8 mouse cellular contexts compared by ENCODE assay signal in the genomic region with DNA sequence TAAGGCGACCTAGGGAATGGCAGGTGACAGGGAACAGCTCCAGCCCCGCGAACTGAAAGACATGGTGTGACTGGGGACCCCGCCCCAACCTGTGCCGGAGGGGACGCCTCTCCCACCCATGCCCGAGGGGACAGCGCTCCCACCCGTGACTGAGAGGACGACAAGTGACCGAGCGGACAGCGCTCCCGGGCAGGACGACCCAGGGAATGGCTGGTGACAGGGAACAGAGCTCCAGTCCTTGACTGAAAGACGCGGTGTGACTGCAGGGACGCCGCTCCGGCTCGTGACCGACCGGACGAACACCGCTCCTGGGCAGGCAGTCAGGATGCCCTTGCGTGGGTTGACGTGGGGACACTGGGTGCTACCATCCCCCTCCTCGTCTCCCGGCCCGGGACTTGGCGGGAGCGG. TPM values are rescaled to one million over a fixed set of nuclear protein-coding genes. Genes with fewer than 3 reads are reported as not detected.
DNase-seq lines count a peak whose midpoint lies in the region; ATAC-seq and TF ChIP-seq lines count a peak whose summit lies in the region.

No protein-coding gene starts in this region.

- peaks cover 12% of the 10 kb centered on the region for H3K4me1 ChIP-seq in thymus, adult 2 months (replicated peaks; ENCODE audit: control insufficient read depth, insufficient read depth, low read length)
- peaks cover 22% of the 10 kb centered on the region for H3K4me1 ChIP-seq in forebrain, embryonic 10.5 days
- H3K4me1 ChIP-seq in heart, embryonic 14.5 days (ENCODE audit: control insufficient read depth in 2 of 2, insufficient read depth in 2 of 2, low read length in 2 of 2) = peaks cover 9 to 13% of the 10 kb centered on the region in 2 experiments
- peaks cover 16% of the 10 kb centered on the region for H3K4me1 ChIP-seq in kidney, embryonic 16.5 days (ENCODE audit: insufficient read depth, low read length)
- peaks cover 31% of the 10 kb centered on the region for H3K4me1 ChIP-seq in liver, embryonic 12.5 days
- peaks cover 3% of the 10 kb centered on the region; the same call in 1 of the 2 replicates for H3K4me1 ChIP-seq in midbrain, postnatal 0 days (ENCODE audit: insufficient read depth, low read length)

- peak overlapping the region; percentile 91 for H3K9ac ChIP-seq in heart, embryonic 14.5 days (ENCODE audit: low read length)
- peak overlapping the region; percentile 81 for H3K9ac ChIP-seq in kidney, embryonic 16.5 days (replicated peaks; ENCODE audit: low read length)
- H3K9ac ChIP-seq in liver, embryonic 12.5 days = peak overlapping the region; percentile 88
- peak overlapping the region; percentile 87 for H3K9ac ChIP-seq in midbrain, postnatal 0 days (replicated peaks; ENCODE audit: low read length, poor library complexity, severe bottlenecking)

- no peaks in the 10 kb centered on the region for H3K9me3 ChIP-seq in forebrain, embryonic 10.5 days
- no peaks in the 10 kb centered on the region for H3K9me3 ChIP-seq in heart, embryonic 14.5 days (ENCODE audit: control insufficient read depth, low read length)
- H3K9me3 ChIP-seq in kidney, embryonic 16.5 days (ENCODE audit: low read length) = 0 out of 2 replicates have a peak, but pooled peaks cover under 1% of the 10 kb centered on the region
- H3K9me3 ChIP-seq in liver, embryonic 12.5 days (replicated peaks) = no peaks in the 10 kb centered on the region
- no peaks in the 10 kb centered on the region for H3K9me3 ChIP-seq in midbrain, postnatal 0 days (ENCODE audit: low read length)

- DNase-seq in thymus, adult 2 months = no peak
- no peak for DNase-seq in thymus, postnatal 0 days (ENCODE audit: low spot score)
- peak; percentile 37 for DNase-seq in forebrain, embryonic 10.5 days (ENCODE audit: extremely low spot score, low spot score)
- DNase-seq in midbrain, postnatal 0 days (ENCODE audit: low spot score) = peak; percentile 22
- peak; percentile 18 for DNase-seq in urinary bladder, postnatal 14 days (ENCODE audit: low spot score)

- TF ChIP-seq CTCF in thymus, adult 2 months (IDR thresholded peaks at IDR 0.05; ENCODE audit: borderline replicate concordance, control insufficient read depth, extremely low read depth, insufficient read depth, low read length, poor library complexity) = no peak
- TF ChIP-seq CTCF in midbrain, postnatal 0 days (IDR thresholded peaks at IDR 0.05) = 0 out of 2 replicates have a peak, but pooled peaks have one; percentile 0

- peak overlapping the region; percentile 97 for H3K4me2 ChIP-seq in heart, embryonic 14.5 days (ENCODE audit: low read length)
- peak overlapping the region; percentile 99 for H3K4me2 ChIP-seq in kidney, embryonic 16.5 days (replicated peaks; ENCODE audit: low read depth, low read length)
- peak overlapping the region; percentile 85 for H3K4me2 ChIP-seq in liver, embryonic 12.5 days
- H3K4me2 ChIP-seq in midbrain, postnatal 0 days (ENCODE audit: low read depth, low read length, poor library complexity, severe bottlenecking) = peak overlapping the region; percentile 91

- no peaks in the 10 kb centered on the region for H3K36me3 ChIP-seq in thymus, adult 2 months (ENCODE audit: control insufficient read depth, insufficient read depth, low read length)
- H3K36me3 ChIP-seq in forebrain, embryonic 10.5 days (replicated peaks) = no peaks in the 10 kb centered on the region
- peaks cover 3% of the 10 kb centered on the region; the same call in 1 of the 2 replicates for H3K36me3 ChIP-seq in heart, embryonic 14.5 days (ENCODE audit: control insufficient read depth, insufficient read depth, low read length)
- 0 out of 2 replicates have a peak, but pooled peaks cover 3% of the 10 kb centered on the region for H3K36me3 ChIP-seq in kidney, embryonic 16.5 days (ENCODE audit: insufficient read depth, low read length)
- H3K36me3 ChIP-seq in liver, embryonic 12.5 days = peaks cover 7% of the 10 kb centered on the region; the same call in 1 of the 2 replicates
- no peaks in the 10 kb centered on the region for H3K36me3 ChIP-seq in midbrain, postnatal 0 days (ENCODE audit: insufficient read depth, low read length)

- peak overlapping the region; percentile 74 for H3K4me3 ChIP-seq in thymus, adult 2 months (ENCODE audit: control insufficient read depth, insufficient read depth, low read length)
- H3K4me3 ChIP-seq in forebrain, embryonic 10.5 days = peak overlapping the region; percentile 86
- peak overlapping the region; percentile 86 to 87 for H3K4me3 ChIP-seq in heart, embryonic 14.5 days (ENCODE audit: control insufficient read depth in 1 of 2, insufficient read depth in 1 of 2, low read depth in 1 of 2, low read length in 2 of 2)
- H3K4me3 ChIP-seq in kidney, embryonic 16.5 days (ENCODE audit: low read length) = peak overlapping the region; percentile 78
- peak overlapping the region; percentile 91 for H3K4me3 ChIP-seq in liver, embryonic 12.5 days
- H3K4me3 ChIP-seq in midbrain, postnatal 0 days (ENCODE audit: low read depth, low read length) = peak overlapping the region; percentile 87

- TF ChIP-seq POLR2A in thymus, adult 2 months (IDR thresholded peaks at IDR 0.05; ENCODE audit: control insufficient read depth, extremely low read depth, insufficient read depth, low read length, poor library complexity) = no peak

- no peak overlapping the region for H3K27ac ChIP-seq in thymus, adult 2 months (ENCODE audit: control insufficient read depth, insufficient read depth, low read length)
- peak overlapping the region; percentile 92 for H3K27ac ChIP-seq in forebrain, embryonic 10.5 days
- H3K27ac ChIP-seq in heart, embryonic 14.5 days (replicated peaks in 1 of 2; ENCODE audit: control insufficient read depth in 1 of 2, insufficient read depth in 1 of 2, low read depth in 2 of 2, low read length in 2 of 2) = peak overlapping the region; percentile 87 to 97
- peak overlapping the region; percentile 84 for H3K27ac ChIP-seq in kidney, embryonic 16.5 days (ENCODE audit: low read length)
- H3K27ac ChIP-seq in liver, embryonic 12.5 days = peak overlapping the region; percentile 89
- peak overlapping the region; percentile 98 for H3K27ac ChIP-seq in midbrain, postnatal 0 days (ENCODE audit: low read depth, low read length)

- 1% methylated on average over 32 of the region's 32 CpGs for WGBS in thymus, adult 2 months
- under 1% methylated on average over 32 of the region's 32 CpGs for WGBS in forebrain, embryonic 10.5 days
- 0% methylated on average over 32 of the region's 32 CpGs for WGBS in heart, embryonic 14.5 days
- under 1% methylated on average over 32 of the region's 32 CpGs for WGBS in kidney, embryonic 16.5 days
- under 1% methylated on average over 32 of the region's 32 CpGs for WGBS in liver, embryonic 12.5 days (ENCODE audit: insufficient replicate concordance)
- WGBS in midbrain, postnatal 0 days = under 1% methylated on average over 32 of the region's 32 CpGs

- peak; percentile 2 for ATAC-seq in heart, embryonic 14.5 days (ENCODE audit: insufficient number of reproducible peaks, insufficient read depth, low FRiP score, low read depth)
- no peak; the same call in none of the 2 replicates for ATAC-seq in kidney, embryonic 16.5 days (ENCODE audit: low FRiP score, low TSS enrichment)
- ATAC-seq in liver, embryonic 12.5 days = peak; percentile 40
- peak; percentile 41 for ATAC-seq in midbrain, postnatal 0 days (ENCODE audit: low FRiP score)

- no peaks in the 10 kb centered on the region for H3K27me3 ChIP-seq in thymus, adult 2 months (ENCODE audit: control insufficient read depth, insufficient read depth, low read length)
- H3K27me3 ChIP-seq in forebrain, embryonic 10.5 days (ENCODE audit: poor library complexity, severe bottlenecking) = peaks cover 35% of the 10 kb centered on the region
- H3K27me3 ChIP-seq in heart, embryonic 14.5 days (ENCODE audit: control insufficient read depth, insufficient read depth, low read length) = no peaks in the 10 kb centered on the region
- no peaks in the 10 kb centered on the region for H3K27me3 ChIP-seq in kidney, embryonic 16.5 days (ENCODE audit: insufficient read depth, low read length)
- H3K27me3 ChIP-seq in liver, embryonic 12.5 days (replicated peaks) = no peaks in the 10 kb centered on the region
- no peaks in the 10 kb centered on the region for H3K27me3 ChIP-seq in midbrain, postnatal 0 days (ENCODE audit: insufficient read depth, low read length)

RNA-seq across cellular contexts. Expression of gene Mpc1, which starts 1.6 kb away (rescaled TPM):
- 96.5 and 127 TPM in 2 replicates for polyA plus RNA-seq in thymus, adult 2 months (2012; rRNA removed)
- polyA plus RNA-seq in thymus, postnatal 0 days (2015; fragmentation: Nextera tagmentation; extraction: Ambion mirVana) = 280 and 284 TPM in 2 replicates
- 61.7 and 71.1 TPM in 2 replicates for polyA plus RNA-seq in forebrain, embryonic 10.5 days (2016; fragmentation: Nextera tagmentation; extraction: Ambion mirVana)
- 279 and 284 TPM in 2 replicates for polyA plus RNA-seq in heart, embryonic 14.5 days (2014; fragmentation: Nextera tagmentation; extraction: Ambion mirVana)
- polyA plus RNA-seq in kidney, embryonic 16.5 days (2015; fragmentation: Nextera tagmentation; extraction: Ambion mirVana) = 178 and 202 TPM in 2 replicates
- 102 and 104 TPM in 2 replicates for polyA plus RNA-seq in liver, embryonic 12.5 days (2016; fragmentation: Nextera tagmentation; extraction: Ambion mirVana)
- total RNA-seq in midbrain, postnatal 0 days (2014; rRNA removed) = 306 and 314 TPM in 2 replicates
- polyA plus RNA-seq in midbrain, postnatal 0 days (2015; fragmentation: Nextera tagmentation; extraction: Ambion mirVana) = 494 and 535 TPM in 2 replicates

RNA-seq across cellular contexts. Expression of gene Sft2d1, which starts 26.6 kb away (rescaled TPM):
- 107 and 117 TPM in 2 replicates for polyA plus RNA-seq in thymus, adult 2 months (2012; rRNA removed)
- polyA plus RNA-seq in thymus, postnatal 0 days (2015; fragmentation: Nextera tagmentation; extraction: Ambion mirVana) = 130 and 131 TPM in 2 replicates
- 58.6 and 62.9 TPM in 2 replicates for polyA plus RNA-seq in forebrain, embryonic 10.5 days (2016; fragmentation: Nextera tagmentation; extraction: Ambion mirVana)
- polyA plus RNA-seq in heart, embryonic 14.5 days (2014; fragmentation: Nextera tagmentation; extraction: Ambion mirVana) = 43.6 and 64.6 TPM in 2 replicates
- polyA plus RNA-seq in kidney, embryonic 16.5 days (2015; fragmentation: Nextera tagmentation; extraction: Ambion mirVana) = 76.4 and 93.9 TPM in 2 replicates
- polyA plus RNA-seq in liver, embryonic 12.5 days (2016; fragmentation: Nextera tagmentation; extraction: Ambion mirVana) = 64.0 and 64.8 TPM in 2 replicates
- 113 and 130 TPM in 2 replicates for total RNA-seq in midbrain, postnatal 0 days (2014; rRNA removed)
- polyA plus RNA-seq in midbrain, postnatal 0 days (2015; fragmentation: Nextera tagmentation; extraction: Ambion mirVana) = 221 and 235 TPM in 2 replicates

RNA-seq across cellular contexts. Expression of gene Ccr6, which starts 48.4 kb away (rescaled TPM):
- 12.1 and 13.6 TPM in 2 replicates for polyA plus RNA-seq in thymus, adult 2 months (2012; rRNA removed)
- polyA plus RNA-seq in thymus, postnatal 0 days (2015; fragmentation: Nextera tagmentation; extraction: Ambion mirVana) = 1.7 and 2.0 TPM in 2 replicates
- not detected in 2 replicates for polyA plus RNA-seq in forebrain, embryonic 10.5 days (2016; fragmentation: Nextera tagmentation; extraction: Ambion mirVana)
- polyA plus RNA-seq in heart, embryonic 14.5 days (2014; fragmentation: Nextera tagmentation; extraction: Ambion mirVana) = not detected in 2 replicates
- not detected in 2 replicates for polyA plus RNA-seq in kidney, embryonic 16.5 days (2015; fragmentation: Nextera tagmentation; extraction: Ambion mirVana)
- polyA plus RNA-seq in liver, embryonic 12.5 days (2016; fragmentation: Nextera tagmentation; extraction: Ambion mirVana) = 0.22 TPM in 1 of 2 replicates, not detected in the other
- total RNA-seq in midbrain, postnatal 0 days (2014; rRNA removed) = not detected in 2 replicates
- polyA plus RNA-seq in midbrain, postnatal 0 days (2015; fragmentation: Nextera tagmentation; extraction: Ambion mirVana) = not detected in 2 replicates

RNA-seq across cellular contexts. Expression of gene Prr18, which starts 53.0 kb away (rescaled TPM):
- 0.74 and 1.3 TPM in 2 replicates for polyA plus RNA-seq in thymus, adult 2 months (2012; rRNA removed)
- polyA plus RNA-seq in thymus, postnatal 0 days (2015; fragmentation: Nextera tagmentation; extraction: Ambion mirVana) = 0.07 and 0.18 TPM in 2 replicates
- 0.19 and 0.30 TPM in 2 replicates for polyA plus RNA-seq in forebrain, embryonic 10.5 days (2016; fragmentation: Nextera tagmentation; extraction: Ambion mirVana)
- 0.08 TPM in 1 of 2 replicates, not detected in the other for polyA plus RNA-seq in heart, embryonic 14.5 days (2014; fragmentation: Nextera tagmentation; extraction: Ambion mirVana)
- polyA plus RNA-seq in kidney, embryonic 16.5 days (2015; fragmentation: Nextera tagmentation; extraction: Ambion mirVana) = 0.19 and 0.33 TPM in 2 replicates
- polyA plus RNA-seq in liver, embryonic 12.5 days (2016; fragmentation: Nextera tagmentation; extraction: Ambion mirVana) = 0.04 and 0.12 TPM in 2 replicates
- 29.8 and 31.5 TPM in 2 replicates for total RNA-seq in midbrain, postnatal 0 days (2014; rRNA removed)
- 15.7 and 15.9 TPM in 2 replicates for polyA plus RNA-seq in midbrain, postnatal 0 days (2015; fragmentation: Nextera tagmentation; extraction: Ambion mirVana)

Comparison
In these comparisons a context has a peak if more than half of its experiments do, and no peak if none do; other contexts are left out.
1. DNase-seq: peak in forebrain, embryonic 10.5 days (single experiment), midbrain, postnatal 0 days (single experiment) and urinary bladder, postnatal 14 days (single experiment); none in thymus, adult 2 months (single experiment) and thymus, postnatal 0 days (single experiment).
2. Peak in every context shown above with its lines, with median percentiles within 50 percentile points of each other: H3K4me3 ChIP-seq, H3K4me2 ChIP-seq and H3K9ac ChIP-seq.